Comparison of ENCODE assay signal across 14 mouse cellular contexts in genomic region chr16:41846903-41847302, GRCm38 (mm10).
"Had no signal": no experiment of that assay in that cellular context is flagged by ENCODE, and none has a peak within 500 bp of the region (broad histone marks: within the 10 kb centered on the region; RNA-seq: fewer than 3 reads in every experiment).

No protein-coding gene starts in this region.

- H3K4me3 ChIP-seq: limb, embryonic 13.5 days; midbrain, embryonic 12.5 days; myocyte; neural tube, embryonic 12.5 days had no signal

- H3K36me3 ChIP-seq: limb, embryonic 13.5 days; midbrain, embryonic 12.5 days; neural tube, embryonic 12.5 days had no signal

- H3K9ac ChIP-seq: limb, embryonic 13.5 days; liver, embryonic 14.5 days; midbrain, embryonic 12.5 days; neural tube, embryonic 12.5 days had no signal

- H3K27ac ChIP-seq: kidney, postnatal 0 days; limb, embryonic 13.5 days; liver, embryonic 14.5 days; midbrain, embryonic 12.5 days; neural tube, embryonic 12.5 days; stomach, postnatal 0 days had no signal

- H3K27me3 ChIP-seq: limb, embryonic 13.5 days; midbrain, embryonic 12.5 days; neural tube, embryonic 12.5 days had no signal

- H3K4me2 ChIP-seq: limb, embryonic 13.5 days; midbrain, embryonic 12.5 days; neural tube, embryonic 12.5 days had no signal

- H3K4me1 ChIP-seq: limb, embryonic 13.5 days; midbrain, embryonic 12.5 days; neural tube, embryonic 12.5 days had no signal

- DNase-seq: kidney, adult 11 months; kidney, adult 9 months; kidney, postnatal 36 days; left cerebral cortex, postnatal 4 days; lung, adult 18-20 months; thymus, adult 18-20 months; thymus, postnatal 14 days had no signal

- H3K9me3 ChIP-seq: limb, embryonic 13.5 days; midbrain, embryonic 12.5 days; neural tube, embryonic 12.5 days had no signal
